Mouse (Mus musculus): ENCODE data around the gene Scn1b.

Gene Scn1b

DNA sequence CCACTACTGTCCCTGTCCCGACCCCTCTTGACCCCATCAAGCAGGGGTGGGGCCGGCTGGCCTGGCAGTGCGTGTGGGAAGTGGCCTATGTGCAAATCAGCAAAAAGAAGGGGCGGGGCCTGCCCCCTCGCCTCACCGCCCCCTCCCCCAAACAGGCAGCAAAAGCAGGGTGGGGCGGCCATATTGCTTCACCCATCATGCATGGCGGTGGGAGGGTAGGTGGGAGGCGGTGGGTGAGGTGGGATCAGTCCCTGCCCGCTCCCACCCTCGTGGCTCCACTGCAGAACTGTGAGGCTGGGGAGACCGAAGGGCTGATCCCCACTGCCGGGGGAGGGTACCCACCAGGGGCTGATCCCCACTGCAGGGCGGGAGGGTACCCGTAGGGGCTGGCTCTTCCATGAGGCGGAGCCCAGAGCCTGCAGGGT is 10.1 kb downstream of the Scn1b start:
- DNase-seq (ENCODE audit: low spot score), result no peak

DNA sequence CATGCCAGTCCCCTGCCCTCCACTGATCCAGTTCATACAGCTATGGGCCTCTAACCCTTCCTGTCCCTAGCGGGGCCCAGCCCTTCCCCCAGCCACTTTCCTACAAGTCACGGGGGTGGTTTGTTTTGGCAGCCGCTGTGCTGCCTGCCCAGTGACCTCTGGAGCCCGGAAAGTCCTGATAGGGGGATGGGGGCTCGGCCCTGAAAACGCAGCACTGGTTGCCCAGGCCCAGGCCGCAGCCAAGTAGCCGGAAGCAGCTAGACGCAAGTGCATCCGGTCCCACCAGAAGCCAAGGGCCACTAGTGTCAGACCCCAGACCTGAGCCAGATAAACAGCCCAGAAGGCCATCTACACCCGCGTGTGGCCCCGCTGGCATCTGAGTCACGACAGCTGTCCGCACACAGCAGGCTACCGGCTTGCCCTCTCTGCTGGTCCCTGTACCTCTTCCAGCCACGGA is 11.2 kb downstream of the Scn1b start:
- peak; percentile 34 for DNase-seq (ENCODE audit: low spot score)

DNA sequence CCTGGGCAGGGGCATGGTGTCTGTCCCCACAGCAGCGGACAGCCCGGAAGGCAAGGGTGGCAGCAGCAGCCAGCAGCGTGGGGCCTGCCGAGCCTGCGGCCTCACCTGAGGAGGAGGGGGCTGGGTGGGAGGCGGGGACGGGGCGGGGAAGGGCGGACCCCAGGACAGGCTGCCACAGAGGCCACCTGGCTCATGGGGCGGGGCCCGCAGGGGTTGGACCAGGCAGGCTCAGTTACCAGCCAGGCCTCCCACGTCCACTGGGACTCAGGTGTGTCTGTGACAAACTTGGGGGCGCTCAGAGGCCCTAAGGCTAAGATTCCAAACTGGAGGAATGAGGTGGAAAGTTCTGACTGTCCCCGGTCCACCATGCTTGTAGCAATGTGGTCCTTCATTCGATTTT is 11.6 kb downstream of the Scn1b start, which contains the start of gene Hpn:
Gene Hpn, minus strand, starts transcription at position 109 of the 400 bp plus-strand sequence.
- no peak for DNase-seq (ENCODE audit: low spot score)

DNA sequence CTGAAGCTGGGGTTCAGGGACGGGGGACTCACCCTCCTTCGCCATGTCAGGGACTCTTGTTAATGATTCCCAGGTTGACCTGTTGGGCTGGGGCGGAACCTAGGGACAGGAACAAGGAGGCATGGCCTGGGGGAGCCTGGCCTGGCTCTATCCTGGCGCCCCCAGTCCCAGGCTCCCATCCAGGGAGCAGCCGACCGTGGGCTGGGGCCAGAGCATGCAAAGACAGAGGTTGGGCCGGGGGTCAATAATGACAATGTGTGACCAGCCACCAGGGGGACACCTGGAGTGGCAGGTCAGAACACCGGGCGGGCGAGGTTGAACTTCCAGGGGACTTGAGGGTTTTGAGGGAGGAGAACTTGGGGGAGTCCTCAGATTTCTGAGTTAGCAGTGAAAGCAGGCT is 12.2 kb downstream of the Scn1b start:
- DNase-seq (ENCODE audit: low spot score), result no peak

DNA sequence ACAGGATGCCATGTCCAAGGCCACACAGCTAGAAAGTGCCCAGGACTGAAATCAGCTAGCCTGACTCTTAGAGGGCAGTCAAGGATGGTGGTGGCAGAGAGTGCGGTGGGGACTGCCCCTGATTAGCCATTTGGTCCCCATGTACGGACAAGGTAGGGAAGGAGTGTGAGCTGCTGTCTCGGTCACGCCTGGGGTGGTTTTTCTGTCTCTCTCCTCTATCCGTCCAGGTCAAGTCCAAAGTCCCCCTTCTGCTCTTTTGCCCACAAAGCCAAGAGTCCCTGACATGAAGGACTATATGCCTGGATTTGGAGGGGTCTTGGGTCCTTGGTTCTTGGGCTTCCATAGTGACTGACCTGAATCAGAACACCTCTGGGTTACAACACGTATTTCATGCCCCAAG is 13.0 kb downstream of the Scn1b start:
- no peak for DNase-seq (ENCODE audit: low spot score)

DNA sequence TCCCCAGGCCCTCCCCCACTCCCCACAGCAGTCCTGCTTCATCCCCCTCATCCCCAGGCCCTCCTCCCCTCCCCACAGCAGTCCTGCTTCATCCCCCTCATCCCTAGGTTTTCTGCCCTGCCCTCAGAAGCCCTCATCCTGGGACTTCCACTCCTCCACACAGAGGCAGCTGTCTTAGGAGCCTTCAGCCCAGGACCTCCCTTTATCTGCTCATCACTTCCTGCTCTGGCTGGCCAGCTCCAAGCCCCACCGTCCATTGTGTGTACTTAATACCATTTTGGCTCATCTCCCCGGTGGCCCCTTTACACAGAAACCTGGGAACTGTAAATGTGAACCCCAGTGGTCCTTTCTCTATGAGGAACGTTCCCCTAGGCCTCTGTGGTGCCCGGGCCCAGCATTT is 14.8 kb downstream of the Scn1b start:
- no peak for DNase-seq (ENCODE audit: low spot score)

DNA sequence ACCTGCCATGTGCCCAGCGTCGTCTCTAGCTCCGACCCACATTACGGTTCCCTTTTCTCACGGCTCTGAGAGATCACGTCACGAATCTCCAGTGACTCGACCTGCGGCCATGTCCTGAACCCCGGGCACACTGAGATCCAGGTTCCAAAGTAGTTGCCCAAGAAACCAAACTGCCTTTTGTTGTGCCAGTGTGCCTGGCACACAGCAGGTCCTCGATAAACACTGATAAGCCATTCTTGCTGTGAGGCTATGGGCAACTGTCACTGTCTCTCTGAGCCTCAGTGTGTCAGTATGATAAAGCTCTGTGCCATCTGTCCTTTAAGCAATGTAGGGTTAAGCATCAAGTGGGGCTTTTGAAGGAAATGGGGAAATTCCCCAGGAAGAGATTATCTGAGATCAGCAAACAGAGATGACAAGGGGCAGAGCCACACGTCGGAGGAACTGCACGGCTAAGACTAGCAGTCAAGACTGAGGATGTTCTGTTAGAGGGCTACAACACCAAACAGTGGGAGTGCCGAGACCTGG is 15.9 kb downstream of the Scn1b start:
- DNase-seq (ENCODE audit: low spot score), result no peak

DNA sequence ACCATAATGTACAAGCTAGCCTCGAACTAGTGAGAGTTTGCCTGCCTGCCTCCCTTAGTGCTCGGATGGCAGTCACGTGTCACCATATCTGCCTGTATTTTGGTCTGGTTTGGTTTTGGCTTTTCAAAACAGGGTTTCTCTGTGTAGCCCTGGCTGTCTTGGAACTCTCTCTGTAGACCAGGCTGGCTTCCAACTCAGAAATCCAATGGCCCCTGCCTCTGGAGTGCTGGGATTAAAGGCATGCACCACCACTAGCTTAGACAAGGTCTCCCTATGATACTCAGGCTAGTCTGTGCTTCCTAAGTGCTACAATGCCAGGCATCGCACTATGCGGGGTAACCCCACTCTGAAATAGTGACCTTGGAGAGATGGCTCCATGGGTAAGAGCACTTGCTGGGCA is 17.0 kb downstream of the Scn1b start:
- DNase-seq (ENCODE audit: low spot score), result no peak

DNA sequence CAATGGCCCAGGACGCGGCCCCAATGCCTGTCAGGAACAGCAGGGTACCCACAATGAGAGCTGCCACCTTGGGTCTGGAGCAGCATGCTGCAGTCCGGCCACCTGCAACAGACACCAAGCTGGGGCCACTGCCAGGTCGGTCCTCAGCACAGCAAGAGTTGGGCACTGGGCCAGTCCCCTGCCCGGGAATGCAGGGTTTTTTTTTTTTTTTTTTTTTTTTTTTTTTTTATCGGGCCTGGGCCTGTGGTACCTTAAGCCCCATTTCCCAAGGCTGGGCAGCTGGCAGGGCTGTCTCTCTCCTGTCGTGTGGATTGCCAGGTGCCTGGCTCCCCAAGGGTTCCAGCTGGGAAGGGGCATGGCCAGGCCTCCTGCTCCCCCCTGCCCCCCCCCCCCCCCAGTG is 17.7 kb downstream of the Scn1b start:
- no peak for DNase-seq (ENCODE audit: low spot score)

DNA sequence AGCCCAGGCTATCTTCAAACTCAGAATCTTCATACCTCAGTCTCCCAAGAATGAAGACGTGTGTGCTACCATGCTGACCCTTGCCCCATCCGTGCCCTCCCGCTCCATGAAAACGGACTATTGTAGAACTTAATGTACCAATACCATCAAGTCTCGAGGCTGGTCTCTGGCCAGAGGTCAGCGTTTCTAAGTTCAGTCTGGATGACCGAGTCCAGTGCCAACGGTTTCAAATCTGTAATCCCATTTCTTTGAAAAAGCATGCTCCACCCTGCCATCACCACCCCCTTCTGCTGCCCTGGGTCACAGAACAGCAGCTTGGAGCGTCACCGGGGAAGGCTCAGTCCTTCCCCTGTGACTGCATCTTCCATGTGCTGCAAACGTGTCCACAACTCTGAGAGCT is 19.0 kb downstream of the Scn1b start:
- DNase-seq (ENCODE audit: low spot score), result no peak

DNA sequence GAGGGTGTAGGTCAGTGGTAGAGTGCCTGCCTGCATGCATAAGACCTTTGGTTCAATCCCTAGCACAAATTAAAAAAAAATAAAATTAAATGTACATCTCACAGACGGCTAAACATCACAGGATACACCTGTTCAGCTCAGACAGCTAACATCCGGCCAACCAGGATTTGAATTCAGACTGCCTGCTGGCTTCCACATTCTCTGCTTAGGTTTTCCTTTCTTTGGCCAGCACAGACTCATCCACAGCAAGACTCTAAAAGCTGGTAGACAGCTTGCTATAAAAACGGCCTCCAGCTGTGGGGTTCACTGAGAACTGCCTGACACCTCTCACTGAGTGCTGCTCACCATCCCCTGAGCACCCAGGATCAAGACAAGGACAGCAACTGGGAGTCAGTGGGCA is 20.6 kb downstream of the Scn1b start:
- DNase-seq (ENCODE audit: low spot score), result no peak

DNA sequence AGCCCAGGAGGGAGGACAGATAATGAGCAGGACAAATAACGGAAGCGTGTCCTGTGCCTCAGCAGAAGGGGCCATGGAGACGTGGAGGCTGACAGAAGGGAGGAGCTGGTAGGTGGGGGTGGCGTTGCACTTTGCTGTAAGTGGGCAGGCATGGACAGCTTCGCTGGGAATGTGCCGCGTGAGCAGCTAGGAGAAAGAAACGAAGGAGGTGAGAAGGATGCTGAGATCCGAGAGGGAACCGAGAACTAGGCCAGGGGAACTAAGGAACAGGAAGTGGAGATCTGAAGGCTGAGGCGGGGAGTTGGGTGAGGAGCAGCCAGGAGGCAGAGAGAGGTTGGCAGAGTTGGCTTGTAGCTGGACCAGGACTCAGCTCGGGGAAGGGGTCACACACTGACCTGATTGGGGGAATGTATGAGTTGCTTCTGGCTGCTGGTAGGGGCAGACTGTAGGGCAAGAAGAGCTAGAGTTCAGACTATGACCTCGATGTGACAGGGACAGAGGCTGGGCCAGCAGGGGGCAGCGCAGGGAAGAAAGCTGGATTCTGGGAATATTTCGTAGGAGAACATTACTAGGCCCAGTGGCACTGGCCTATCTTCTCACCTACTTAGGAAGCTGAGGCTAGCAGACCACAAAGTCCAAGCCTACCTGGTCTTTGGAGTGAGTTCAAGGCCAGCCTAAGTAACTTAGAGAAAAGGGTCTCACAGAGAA is 21.6 kb downstream of the Scn1b start:
- DNase-seq (ENCODE audit: low spot score), result no peak

DNA sequence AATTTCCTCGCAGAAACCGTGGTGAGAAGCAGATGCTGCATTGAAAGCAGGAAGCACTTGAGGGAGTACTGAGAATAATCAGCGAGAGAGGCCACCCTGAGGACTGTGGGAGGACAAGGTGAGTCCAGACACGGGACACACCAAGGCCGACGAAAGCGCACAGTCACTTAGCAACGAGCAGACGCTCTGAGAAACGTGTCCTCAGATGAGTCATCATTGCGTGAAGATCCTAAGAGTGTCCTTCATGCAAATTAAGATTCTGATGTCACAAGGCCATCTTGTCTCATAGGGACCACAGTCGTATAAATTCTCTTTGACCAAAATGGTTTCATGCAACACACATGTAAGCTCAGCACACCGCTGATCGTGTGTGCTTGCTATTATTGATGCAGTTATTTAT is 26.0 kb downstream of the Scn1b start:
- no peak for DNase-seq (ENCODE audit: low spot score)

DNA sequence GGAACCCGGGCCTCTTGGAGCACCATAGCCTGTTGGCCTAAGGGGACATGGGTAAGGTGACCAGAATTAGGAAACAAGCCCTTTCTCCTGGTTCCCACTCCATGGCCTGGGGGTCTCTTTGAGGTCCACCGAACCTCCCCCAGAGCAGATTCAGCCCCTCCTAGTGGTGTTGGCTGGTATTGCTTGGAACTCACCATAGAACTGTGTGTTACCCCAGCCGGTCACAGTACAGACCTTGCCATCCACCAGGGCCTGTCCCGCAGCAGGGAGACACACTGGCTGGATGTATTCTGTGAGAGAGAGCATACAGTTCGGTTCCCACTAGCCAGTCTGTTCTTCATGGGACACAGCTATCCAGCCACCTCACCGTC is 27.2 kb downstream of the Scn1b start:
- no peak for DNase-seq (ENCODE audit: low spot score)

DNA sequence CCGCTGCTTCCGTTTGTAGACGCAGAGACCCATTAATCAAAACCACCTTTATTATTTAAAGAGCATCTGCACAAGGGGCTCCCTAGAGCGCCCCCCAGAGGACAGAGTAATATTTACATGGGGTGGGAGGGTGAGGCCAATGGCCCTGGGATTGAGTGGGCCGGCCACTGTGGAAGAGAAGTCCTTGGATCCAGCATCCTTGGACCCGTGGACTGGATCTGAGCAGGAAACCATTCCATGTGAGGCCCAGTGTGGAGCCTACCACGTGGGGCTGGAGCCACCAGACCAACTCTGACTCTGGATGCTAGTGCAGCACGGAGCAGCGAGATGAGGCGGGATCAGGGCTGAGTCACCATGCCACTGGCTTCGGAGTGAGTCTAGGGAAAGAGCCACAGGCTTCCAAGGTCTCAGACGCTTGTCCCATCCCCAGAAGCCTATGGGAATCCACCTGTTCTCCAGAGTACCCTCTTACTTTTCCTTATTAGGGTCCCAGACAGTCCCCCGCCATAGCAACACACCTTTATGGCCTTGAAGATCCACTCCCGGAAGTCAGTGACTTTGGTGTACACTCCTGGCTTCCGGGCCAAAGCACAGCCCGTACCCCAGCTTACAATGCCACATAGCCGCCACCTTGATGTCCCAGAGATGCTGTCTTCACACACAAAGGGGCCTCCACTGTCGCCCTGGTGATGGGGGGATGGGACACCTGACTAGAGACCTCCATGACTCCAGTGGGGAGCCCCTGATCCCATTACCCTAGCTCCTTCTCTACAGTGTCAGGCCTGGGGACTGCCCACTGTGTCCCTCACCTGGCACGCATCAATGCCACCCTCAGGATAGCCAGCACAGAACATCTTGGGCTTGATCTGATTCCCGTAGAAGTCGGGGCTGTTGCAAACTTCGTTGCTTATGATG is 27.8 kb downstream of the Scn1b start:
- peak; percentile 52 for DNase-seq (ENCODE audit: low spot score)

DNA sequence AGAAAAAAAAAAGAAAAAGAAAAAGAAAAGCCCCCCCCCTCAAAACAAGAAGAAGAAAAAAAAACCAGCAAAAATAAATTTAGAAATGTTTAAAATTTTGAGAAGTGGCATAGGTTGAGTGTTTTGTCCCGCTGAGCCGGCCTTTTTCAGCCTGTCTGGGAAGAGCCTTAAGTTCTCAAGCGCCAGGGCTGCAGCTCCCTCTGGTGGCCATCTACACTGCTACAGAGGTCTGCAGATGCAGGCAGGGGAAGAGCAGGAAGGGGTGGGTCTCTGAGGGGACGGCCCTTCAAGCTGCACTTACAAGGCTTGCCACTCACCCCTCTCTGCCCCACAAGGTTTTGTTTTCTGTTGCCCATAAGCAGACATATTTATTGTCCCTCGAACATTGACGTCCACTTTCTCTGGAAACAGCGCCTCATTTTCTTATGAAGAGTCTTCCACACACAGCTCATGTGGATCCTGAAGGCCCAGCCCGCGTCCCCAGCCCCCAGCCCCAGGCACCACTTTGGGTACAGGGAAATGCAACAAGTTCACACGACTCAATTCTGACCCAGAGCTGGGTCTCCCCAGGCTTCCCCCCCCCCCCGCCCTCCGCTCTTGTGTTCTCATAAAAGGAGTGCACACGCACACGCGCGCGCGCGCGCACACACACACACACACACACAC is 29.1 kb downstream of the Scn1b start:
- DNase-seq (ENCODE audit: low spot score), result peak; percentile 87

DNA sequence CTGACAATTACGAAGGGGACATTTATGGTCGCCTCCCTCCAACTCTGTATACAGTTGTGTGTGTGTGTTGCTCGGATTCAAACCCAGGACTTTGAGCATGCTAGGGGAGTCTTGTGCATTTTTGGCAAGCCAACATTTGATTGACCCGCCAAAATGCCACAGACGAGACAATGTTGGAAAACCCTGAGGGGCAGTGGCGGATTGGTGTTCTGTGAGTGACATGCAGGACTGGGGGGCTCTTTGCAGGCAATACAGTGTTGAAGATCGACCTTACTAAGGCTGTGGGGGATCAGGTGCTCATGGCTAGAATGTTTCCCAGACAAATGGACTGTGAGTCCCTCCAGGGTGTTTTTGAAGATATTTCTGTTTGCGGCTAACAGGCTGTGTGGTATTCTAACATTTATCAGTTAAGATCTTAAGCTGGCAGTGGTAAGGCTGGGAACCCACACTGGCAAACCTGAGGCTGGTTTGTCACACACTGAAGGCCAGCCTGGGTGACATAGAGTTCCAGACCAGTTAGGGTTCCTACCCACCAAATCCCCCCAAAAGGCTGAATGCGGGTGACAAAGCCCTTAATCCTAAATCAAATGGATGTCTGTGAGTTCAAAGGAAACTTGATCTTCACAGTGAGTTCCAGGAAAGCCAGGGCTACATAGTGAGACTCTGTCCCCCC is 29.8 kb downstream of the Scn1b start:
- DNase-seq (ENCODE audit: low spot score), result no peak

DNA sequence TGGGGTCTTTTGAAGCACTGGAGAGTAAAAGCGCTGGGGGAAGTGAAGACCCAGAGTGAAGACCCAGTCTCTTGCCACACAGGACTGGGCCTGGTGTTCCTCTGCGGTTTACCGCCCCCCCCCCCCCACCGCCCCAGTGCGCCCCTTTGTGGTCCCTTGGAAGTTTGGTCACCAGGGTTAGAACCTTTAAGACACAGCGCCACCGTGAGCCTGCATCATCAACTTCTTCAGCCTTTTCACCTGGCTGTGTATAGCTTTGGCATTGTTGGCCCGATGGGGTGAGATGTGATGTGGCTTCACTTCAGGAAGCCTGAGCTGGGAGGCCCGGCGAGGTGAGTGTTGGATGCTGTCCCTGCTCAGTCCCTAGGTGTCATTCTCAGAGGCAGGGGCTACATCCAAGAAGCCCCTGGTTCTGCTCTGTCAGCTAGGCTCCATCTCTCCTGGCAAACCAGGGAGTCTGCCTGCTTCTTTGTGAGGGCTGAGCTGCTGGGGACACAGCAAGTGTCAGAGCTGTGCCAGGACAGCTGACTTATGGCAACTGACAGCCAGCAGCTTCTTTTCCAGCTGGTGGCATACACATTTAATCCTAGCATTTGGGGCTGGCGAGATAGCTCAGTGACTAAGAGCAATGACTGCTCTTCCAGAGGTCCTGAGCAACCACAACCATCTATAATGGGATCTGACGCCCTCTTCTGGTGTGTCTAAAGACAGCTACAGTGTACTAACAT is 31.9 kb downstream of the Scn1b start:
- no peak for DNase-seq (ENCODE audit: low spot score)

DNA sequence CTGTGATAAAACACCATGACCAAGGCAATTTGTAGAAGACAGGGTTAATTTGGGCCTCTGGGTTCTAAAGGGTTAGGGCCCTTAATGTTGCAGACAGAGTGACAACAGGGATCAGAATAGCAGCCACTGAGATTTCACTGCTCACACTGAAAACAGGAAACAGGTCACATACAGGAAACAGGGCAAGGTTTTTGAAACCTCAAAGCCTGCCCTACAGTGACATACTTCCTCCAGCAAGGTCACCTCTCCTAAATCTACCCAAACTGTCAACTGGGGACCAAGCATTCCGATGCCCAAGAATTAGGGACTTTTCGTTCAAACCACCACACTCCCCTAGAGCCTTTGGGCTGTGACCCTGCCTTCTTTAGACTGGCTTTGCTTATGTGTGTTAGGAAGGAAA is 37.1 kb downstream of the Scn1b start:
- DNase-seq (ENCODE audit: low spot score), result no peak

DNA sequence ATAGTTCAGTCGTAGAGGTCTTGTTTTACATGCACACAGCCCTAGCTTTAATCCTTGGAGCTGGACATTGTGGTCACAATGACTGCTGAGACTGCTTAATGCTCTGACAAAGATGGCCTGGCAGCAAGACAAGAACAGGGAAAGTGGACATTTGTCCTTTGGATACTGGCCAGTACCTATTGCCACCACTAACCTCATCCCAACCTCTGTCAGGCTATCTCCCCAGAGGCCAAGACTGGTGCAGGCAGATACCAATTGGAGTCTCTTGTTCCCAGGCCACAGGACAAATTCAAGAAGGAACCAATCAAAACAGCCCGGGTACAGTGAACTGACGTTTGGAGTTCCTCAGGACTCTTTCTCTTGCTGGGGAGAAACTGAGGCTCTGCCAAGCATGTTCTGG is 38.6 kb downstream of the Scn1b start:
- no peak for DNase-seq (ENCODE audit: low spot score)

DNA sequence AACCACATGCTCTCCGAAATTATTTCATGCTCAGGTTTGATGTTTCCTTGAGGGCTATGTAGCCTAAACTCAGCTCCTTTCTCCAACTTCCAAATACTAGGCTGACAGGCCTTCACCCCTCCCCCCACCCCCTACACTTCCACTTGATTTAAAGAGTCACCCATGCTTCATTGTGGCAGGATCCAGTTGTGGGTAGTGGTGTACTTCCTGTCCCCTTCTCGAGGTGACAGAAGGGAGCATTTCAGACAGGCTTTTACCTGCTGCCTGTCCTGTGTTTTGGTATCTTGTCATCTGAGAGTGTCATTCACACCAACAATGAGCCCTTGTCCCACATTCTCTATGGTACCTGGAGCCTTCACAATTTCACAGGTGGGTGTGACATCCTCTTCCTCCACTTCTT is 39.5 kb downstream of the Scn1b start:
- no peak for DNase-seq (ENCODE audit: low spot score)

Measured in testis, postnatal 14 days (tissue).